7 mouse cellular contexts compared by ENCODE assay signal in the genomic region with DNA sequence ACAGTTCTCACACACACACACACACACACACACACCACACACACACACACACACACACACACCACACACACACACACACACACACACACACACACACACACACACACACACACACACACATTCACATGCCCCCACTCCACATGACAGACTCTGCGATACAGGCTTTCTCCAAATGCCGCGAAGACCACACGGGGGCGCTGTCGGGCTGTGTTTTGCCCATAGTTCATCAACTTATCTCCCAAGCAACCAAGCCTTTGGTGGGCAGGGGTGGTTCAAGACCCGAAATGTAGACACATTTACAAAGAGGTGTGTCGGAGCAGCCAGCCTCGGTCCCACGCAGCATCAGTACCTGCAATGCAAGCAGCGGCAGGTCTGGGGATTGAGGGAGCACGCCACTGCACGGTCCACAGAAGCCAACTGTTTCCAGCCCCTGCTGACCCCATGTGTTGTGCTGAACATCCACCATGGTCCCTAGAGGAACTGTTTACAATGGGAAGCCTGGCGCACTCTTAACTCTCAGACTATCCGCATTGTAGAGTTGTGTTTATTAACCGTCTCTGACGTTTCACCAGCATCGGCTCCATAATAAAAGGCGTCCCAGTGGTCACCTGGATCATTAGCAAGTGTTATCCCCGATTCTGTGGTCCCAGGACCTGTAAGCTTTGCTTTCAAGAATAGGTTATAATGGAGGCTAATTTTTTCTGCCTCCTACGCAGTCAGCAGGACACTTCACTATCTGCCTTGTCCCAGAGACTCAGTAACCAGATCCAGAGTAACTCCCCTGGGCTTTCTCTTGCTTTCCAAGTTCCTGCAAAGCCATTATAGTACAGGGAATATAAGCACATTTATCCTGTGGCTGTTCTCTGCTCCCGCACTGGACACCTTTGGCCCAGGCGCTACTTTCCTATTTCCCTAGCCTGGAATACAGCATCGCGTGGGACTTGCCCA. TPM values are rescaled to one million over a fixed set of nuclear protein-coding genes. Genes with fewer than 3 reads are reported as not detected.
DNase-seq lines count a peak whose midpoint lies in the region; ATAC-seq lines count a peak whose summit lies in the region.

No protein-coding gene starts in this region.

- H3K9me3 ChIP-seq in hindbrain, embryonic 15.5 days, result no peaks in the 10 kb centered on the region
- H3K9me3 ChIP-seq in midbrain, embryonic 10.5 days (replicated peaks), result no peaks in the 10 kb centered on the region

- no peak overlapping the region for H3K27ac ChIP-seq in hindbrain, embryonic 15.5 days (replicated peaks)
- H3K27ac ChIP-seq in midbrain, embryonic 10.5 days (replicated peaks), result 0 out of 2 replicates have a peak overlapping the region, but pooled peaks have one; percentile 52

- no peaks in the 10 kb centered on the region for H3K27me3 ChIP-seq in hindbrain, embryonic 15.5 days
- no peaks in the 10 kb centered on the region for H3K27me3 ChIP-seq in midbrain, embryonic 10.5 days (ENCODE audit: low read depth, poor library complexity, severe bottlenecking)

- H3K4me1 ChIP-seq in hindbrain, embryonic 15.5 days (replicated peaks), result peaks cover 12% of the 10 kb centered on the region
- peaks cover 29% of the 10 kb centered on the region for H3K4me1 ChIP-seq in midbrain, embryonic 10.5 days

- peak; percentile 24 for ATAC-seq in activated CD4-positive, CD25-positive, alpha-beta regulatory T cell, adult 4 months
- ATAC-seq in hindbrain, embryonic 15.5 days (ENCODE audit: low FRiP score, low read depth), result 0 out of 2 replicates have a peak, but pooled peaks have one; percentile 27

- WGBS in hindbrain, embryonic 15.5 days, result 24% methylated on average over 25 of the region's 25 CpGs
- whole genome bisulfite sequencing in midbrain, embryonic 10.5 days, result 34% methylated on average over 25 of the region's 25 CpGs

- intact Hi-C loops in left cerebral cortex, postnatal 4 days (cut with DNase I), result loop anchor here (10.0 kb wide), 1 partner anchor 346 kb away; a partner anchor contains a TSS

- H3K9ac ChIP-seq in hindbrain, embryonic 15.5 days, result no peak overlapping the region

- peak overlapping the region; percentile 61 for H3K4me2 ChIP-seq in hindbrain, embryonic 15.5 days

- no peaks in the 10 kb centered on the region for H3K36me3 ChIP-seq in hindbrain, embryonic 15.5 days
- H3K36me3 ChIP-seq in midbrain, embryonic 10.5 days, result 0 out of 2 replicates have a peak, but pooled peaks cover 8% of the 10 kb centered on the region

- DNase-seq in cerebellum, postnatal 25 days, result peak; percentile 82 to 89
- peak; percentile 73 for DNase-seq in gastrocnemius, adult 18-20 months (ENCODE audit: low spot score)
- peak; percentile 77 for DNase-seq in left cerebral cortex, postnatal 4 days
- DNase-seq in midbrain, embryonic 10.5 days (ENCODE audit: low spot score), result peak; percentile 82
- peak; percentile 67 for DNase-seq in skeletal muscle tissue, adult 2 months (ENCODE audit: low read depth, low spot score)

- H3K4me3 ChIP-seq in hindbrain, embryonic 15.5 days, result peak overlapping the region; percentile 21
- H3K4me3 ChIP-seq in midbrain, embryonic 10.5 days, result peak overlapping the region; percentile 37

RNA-seq across cellular contexts. Expression of a gene that starts 18.5 kb away (rescaled TPM):
- polyA plus RNA-seq in activated CD4-positive, CD25-positive, alpha-beta regulatory T cell, adult 4 months (2017; shearing (Covaris generic)), result not detected
- not detected for total RNA-seq in gastrocnemius, adult 18-20 months (2021)
- not detected in 2 replicates for polyA plus RNA-seq in hindbrain, embryonic 15.5 days (2015; fragmentation: Nextera tagmentation; extraction: Ambion mirVana)
- not detected for total RNA-seq in left cerebral cortex, postnatal 4 days (2021)
- polyA plus RNA-seq in midbrain, embryonic 10.5 days (2016; fragmentation: Nextera tagmentation; extraction: Ambion mirVana), result not detected in 2 replicates

RNA-seq across cellular contexts. Expression of a gene that starts 23.4 kb away (rescaled TPM):
- polyA plus RNA-seq in activated CD4-positive, CD25-positive, alpha-beta regulatory T cell, adult 4 months (2017; shearing (Covaris generic)), result 10 to 100 TPM; 29.0 to 35.9 TPM
- total RNA-seq in gastrocnemius, adult 18-20 months (2021), result 10 to 100 TPM; 60.8 to 60.9 TPM
- polyA plus RNA-seq in hindbrain, embryonic 15.5 days (2015; fragmentation: Nextera tagmentation; extraction: Ambion mirVana), result 108 TPM in 2 replicates
- 10 to 100 TPM; 72.2 to 77.1 TPM for total RNA-seq in left cerebral cortex, postnatal 4 days (2021)
- polyA plus RNA-seq in midbrain, embryonic 10.5 days (2016; fragmentation: Nextera tagmentation; extraction: Ambion mirVana), result 139 and 150 TPM in 2 replicates

RNA-seq across cellular contexts. Expression of a gene that starts 28.2 kb away (rescaled TPM):
- not detected for polyA plus RNA-seq in activated CD4-positive, CD25-positive, alpha-beta regulatory T cell, adult 4 months (2017; shearing (Covaris generic))
- total RNA-seq in gastrocnemius, adult 18-20 months (2021), result not detected
- polyA plus RNA-seq in hindbrain, embryonic 15.5 days (2015; fragmentation: Nextera tagmentation; extraction: Ambion mirVana), result not detected in 2 replicates
- total RNA-seq in left cerebral cortex, postnatal 4 days (2021), result not detected
- 0.47 TPM in 1 of 2 replicates, not detected in the other for polyA plus RNA-seq in midbrain, embryonic 10.5 days (2016; fragmentation: Nextera tagmentation; extraction: Ambion mirVana)

RNA-seq across cellular contexts. Expression of a gene that starts 41.0 kb away (rescaled TPM):
- polyA plus RNA-seq in activated CD4-positive, CD25-positive, alpha-beta regulatory T cell, adult 4 months (2017; shearing (Covaris generic)), result under 1 TPM in 1 of 2 experiments, not detected in 1; 0.07 TPM
- not detected for total RNA-seq in gastrocnemius, adult 18-20 months (2021)
- not detected in 2 replicates for polyA plus RNA-seq in hindbrain, embryonic 15.5 days (2015; fragmentation: Nextera tagmentation; extraction: Ambion mirVana)
- not detected for total RNA-seq in left cerebral cortex, postnatal 4 days (2021)
- polyA plus RNA-seq in midbrain, embryonic 10.5 days (2016; fragmentation: Nextera tagmentation; extraction: Ambion mirVana), result not detected in 2 replicates

RNA-seq across cellular contexts. Expression of a gene that starts 58.3 kb away (rescaled TPM):
- not detected for polyA plus RNA-seq in activated CD4-positive, CD25-positive, alpha-beta regulatory T cell, adult 4 months (2017; shearing (Covaris generic))
- not detected for total RNA-seq in gastrocnemius, adult 18-20 months (2021)
- polyA plus RNA-seq in hindbrain, embryonic 15.5 days (2015; fragmentation: Nextera tagmentation; extraction: Ambion mirVana), result not detected in 2 replicates
- not detected for total RNA-seq in left cerebral cortex, postnatal 4 days (2021)
- polyA plus RNA-seq in midbrain, embryonic 10.5 days (2016; fragmentation: Nextera tagmentation; extraction: Ambion mirVana), result not detected in 2 replicates
